Mouse (Mus musculus): Measurements from ENCODE around the gene Cdkl5. TPM values are rescaled to one million over a fixed set of nuclear protein-coding genes. Genes with fewer than 3 reads are reported as not detected.
"Not testable (repeated sequence)": the region's sequence is repeated elsewhere in the genome, so short reads cannot be mapped to it uniquely, and the experiment has no call there.

Cdkl5 gene
- polyA plus RNA-seq, 1 experiment from 2014 or later = 6.0 TPM

DNA sequence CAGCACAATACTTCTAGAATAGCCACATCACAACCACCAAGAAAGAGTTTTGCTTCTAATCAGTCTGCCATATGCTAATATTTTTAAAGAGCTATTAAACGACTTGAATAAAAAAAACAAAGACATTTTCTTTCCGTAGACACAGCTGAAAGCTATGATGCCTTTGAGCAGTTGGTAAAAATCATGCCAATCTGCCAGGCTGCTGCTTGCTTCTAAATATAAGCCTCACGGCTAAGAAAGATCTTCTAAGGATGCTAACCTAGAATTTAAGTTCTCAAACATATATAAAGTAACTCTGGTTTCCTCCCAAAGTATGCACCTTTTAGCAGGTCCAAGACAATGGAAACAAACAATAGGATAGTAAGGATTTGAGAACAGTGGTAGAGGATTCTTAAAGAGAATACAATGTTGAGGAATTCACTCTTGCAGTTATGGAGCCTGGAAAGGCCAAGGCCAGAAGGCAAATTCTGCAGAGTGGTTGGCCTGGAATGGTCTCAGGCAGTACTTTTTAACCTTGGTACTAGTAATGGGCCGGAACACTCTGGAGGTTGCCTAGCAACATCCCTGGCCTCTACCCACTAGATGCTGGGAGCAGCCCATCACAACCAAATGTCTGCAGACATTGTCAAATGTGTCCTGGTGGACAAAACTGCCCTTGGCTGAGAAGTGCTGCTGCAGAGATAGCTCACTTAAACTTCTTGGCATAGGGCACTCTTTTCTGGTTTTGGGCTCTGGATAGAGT is 189.9 kb downstream of the Cdkl5 start:
- H3K4me2 ChIP-seq (replicated peaks; ENCODE audit: low read depth, low read length) = no peak overlapping the region
- H3K27me3 ChIP-seq (ENCODE audit: control insufficient read depth, insufficient read depth, low read length) = no peaks in the 10 kb centered on the region
- no peak overlapping the region for H3K9ac ChIP-seq (replicated peaks; ENCODE audit: low read depth, low read length)
- H3K27ac ChIP-seq (ENCODE audit: low read length) = no peak overlapping the region
- WGBS = 84% methylated on average over 4 of the region's 4 CpGs
- H3K9me3 ChIP-seq (ENCODE audit: control insufficient read depth, low read depth, low read length) = no peaks in the 10 kb centered on the region
- H3K36me3 ChIP-seq (ENCODE audit: control insufficient read depth, insufficient read depth, low read length) = no peaks in the 10 kb centered on the region
- H3K4me3 ChIP-seq (ENCODE audit: low read depth, low read length) = no peak overlapping the region
- no peaks in the 10 kb centered on the region for H3K4me1 ChIP-seq (ENCODE audit: control insufficient read depth, insufficient read depth, low read length)
- ATAC-seq (ENCODE audit: insufficient number of reproducible peaks, insufficient read depth, low FRiP score, low read depth) = no peak

DNA sequence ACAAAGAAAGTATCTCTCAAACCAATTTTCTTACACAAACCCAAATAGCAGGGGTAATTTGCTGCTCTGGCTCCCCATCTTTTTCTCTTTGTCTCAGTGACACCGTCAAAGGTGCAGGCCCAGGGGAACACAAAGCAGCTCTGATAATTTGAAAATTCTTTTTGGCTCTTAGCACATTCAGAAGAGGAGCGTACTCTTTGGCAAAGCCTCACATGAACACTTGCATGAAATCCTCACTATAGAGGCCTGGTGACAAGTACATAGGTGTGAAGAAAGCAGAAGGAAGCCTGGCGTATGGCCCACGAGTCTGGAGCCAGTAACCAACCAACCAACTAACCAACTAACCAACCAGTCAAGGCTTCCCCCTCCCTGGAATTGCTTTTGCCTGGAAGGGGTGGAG is 199.6 kb downstream of the Cdkl5 start:
- no peak for ATAC-seq (ENCODE audit: insufficient number of reproducible peaks, insufficient read depth, low FRiP score, low read depth)
- H3K9ac ChIP-seq (replicated peaks; ENCODE audit: low read depth, low read length) = no peak overlapping the region
- H3K4me2 ChIP-seq (replicated peaks; ENCODE audit: low read depth, low read length) = no peak overlapping the region
- H3K27me3 ChIP-seq (ENCODE audit: control insufficient read depth, insufficient read depth, low read length) = no peaks in the 10 kb centered on the region
- H3K27ac ChIP-seq (ENCODE audit: low read length) = no peak overlapping the region
- H3K4me3 ChIP-seq (ENCODE audit: low read depth, low read length) = no peak overlapping the region
- H3K4me1 ChIP-seq (ENCODE audit: control insufficient read depth, insufficient read depth, low read length) = no peaks in the 10 kb centered on the region
- no peaks in the 10 kb centered on the region for H3K9me3 ChIP-seq (ENCODE audit: control insufficient read depth, low read depth, low read length)
- no peaks in the 10 kb centered on the region for H3K36me3 ChIP-seq (ENCODE audit: control insufficient read depth, insufficient read depth, low read length)
- 90% methylated on average over 4 of the region's 4 CpGs for WGBS

- ATAC-seq (ENCODE audit: insufficient number of reproducible peaks, insufficient read depth, low FRiP score, low read depth) = no peak
- Histone ChIP-seq H3K36me3 (ENCODE audit: control insufficient read depth, insufficient read depth, low read length) (no peaks in the 10 kb centered on the region), H3K9ac (replicated peaks; ENCODE audit: low read depth, low read length) (no peak overlapping the region), H3K9me3 (ENCODE audit: control insufficient read depth, low read depth, low read length) (no peaks in the 10 kb centered on the region), H3K27ac (ENCODE audit: low read length) (no peak overlapping the region), H3K4me2 (replicated peaks; ENCODE audit: low read depth, low read length) (no peak overlapping the region), H3K4me1 (ENCODE audit: control insufficient read depth, insufficient read depth, low read length) (no peaks in the 10 kb centered on the region), H3K4me3 (ENCODE audit: low read depth, low read length) (no peak overlapping the region), H3K27me3 (ENCODE audit: control insufficient read depth, insufficient read depth, low read length) (no peaks in the 10 kb centered on the region)
- WGBS = 64% methylated on average over 5 of the region's 5 CpGs
These were observed 212.2 kb downstream of the Cdkl5 start for GRCm38 (mm10) chrX:160782276-160782675.

DNA sequence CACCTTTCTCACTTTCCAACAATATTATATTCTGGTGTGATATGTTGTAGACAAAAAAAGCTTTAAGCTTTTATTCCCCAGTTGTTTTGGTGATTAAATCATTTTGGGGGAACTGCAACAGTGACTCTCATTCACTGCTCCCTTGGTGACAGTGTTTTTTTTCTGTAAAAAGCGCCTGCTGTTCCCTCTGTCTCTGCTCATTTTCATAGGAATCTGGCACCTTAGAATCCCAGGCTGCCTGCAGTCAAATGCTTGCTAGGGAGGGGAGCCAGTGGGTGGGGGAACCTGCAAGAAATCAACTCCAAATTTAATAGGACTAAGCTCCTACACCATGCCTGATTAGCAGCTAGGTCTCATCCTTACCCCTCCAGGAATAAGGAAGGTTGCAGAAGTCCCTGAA is 221.5 kb downstream of the Cdkl5 start:
- H3K4me1 ChIP-seq (ENCODE audit: control insufficient read depth, insufficient read depth, low read length) = no peaks in the 10 kb centered on the region
- H3K36me3 ChIP-seq (ENCODE audit: control insufficient read depth, insufficient read depth, low read length) = no peaks in the 10 kb centered on the region
- H3K4me3 ChIP-seq (ENCODE audit: low read depth, low read length) = no peak overlapping the region
- 57% methylated on average over 1 of the region's 1 CpGs for WGBS
- no peaks in the 10 kb centered on the region for H3K9me3 ChIP-seq (ENCODE audit: control insufficient read depth, low read depth, low read length)
- no peaks in the 10 kb centered on the region for H3K27me3 ChIP-seq (ENCODE audit: control insufficient read depth, insufficient read depth, low read length)
- ATAC-seq (ENCODE audit: insufficient number of reproducible peaks, insufficient read depth, low FRiP score, low read depth) = no peak
- no peak overlapping the region for H3K4me2 ChIP-seq (replicated peaks; ENCODE audit: low read depth, low read length)
- H3K9ac ChIP-seq (replicated peaks; ENCODE audit: low read depth, low read length) = no peak overlapping the region
- H3K27ac ChIP-seq (ENCODE audit: low read length) = no peak overlapping the region

- H3K27ac ChIP-seq (ENCODE audit: low read length); H3K36me3 ChIP-seq (ENCODE audit: control insufficient read depth, insufficient read depth, low read length); H3K4me3 ChIP-seq (ENCODE audit: low read depth, low read length); H3K4me1 ChIP-seq (ENCODE audit: control insufficient read depth, insufficient read depth, low read length); H3K9me3 ChIP-seq (ENCODE audit: control insufficient read depth, low read depth, low read length); ATAC-seq (ENCODE audit: insufficient number of reproducible peaks, insufficient read depth, low FRiP score, low read depth); H3K27me3 ChIP-seq (ENCODE audit: control insufficient read depth, insufficient read depth, low read length); H3K4me2 ChIP-seq (replicated peaks; ENCODE audit: low read depth, low read length); H3K9ac ChIP-seq (replicated peaks; ENCODE audit: low read depth, low read length): not testable (repeated sequence)
- WGBS = 74% methylated on average over 5 of the region's 5 CpGs
These were observed 224.9 kb downstream of the Cdkl5 start for GRCm38 (mm10) chrX:160769622-160770021.

DNA sequence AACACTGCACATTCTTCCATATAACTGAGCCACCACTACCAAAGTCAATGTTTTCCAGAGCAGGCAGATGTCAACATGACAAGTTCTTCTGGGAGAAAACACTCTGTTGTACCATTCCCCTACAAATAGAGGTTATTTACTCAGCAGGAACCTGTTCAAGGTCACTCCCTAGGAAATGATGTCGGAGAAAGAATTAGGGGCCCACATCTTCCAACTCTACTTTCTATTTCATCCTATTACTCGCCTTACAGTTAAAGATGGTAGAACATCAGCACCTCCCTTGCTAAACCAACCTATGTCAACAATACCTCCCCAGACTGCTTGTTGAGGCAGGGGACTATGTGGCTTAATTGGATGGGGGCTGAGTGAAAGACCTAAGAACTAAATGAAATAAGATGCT is 226.8 kb downstream of the Cdkl5 start, which contains the start of gene Rs1:
Gene Rs1 (plus strand): TSS at position 301 of the 400 bp plus-strand sequence.
- H3K36me3 ChIP-seq (ENCODE audit: control insufficient read depth, insufficient read depth, low read length) = no peaks in the 10 kb centered on the region
- no peak within 1 kb of the TSS for H3K9ac ChIP-seq (replicated peaks; ENCODE audit: low read depth, low read length)
- H3K4me1 ChIP-seq (ENCODE audit: control insufficient read depth, insufficient read depth, low read length) = no peaks in the 10 kb centered on the region
- 74% methylated on average over 2 of the region's 2 CpGs for WGBS
- H3K27me3 ChIP-seq (ENCODE audit: control insufficient read depth, insufficient read depth, low read length) = no peaks in the 10 kb centered on the region
- peak within 1 kb of the TSS; percentile 38 for H3K4me3 ChIP-seq (ENCODE audit: low read depth, low read length)
- no peak within 1 kb of the TSS for H3K27ac ChIP-seq (ENCODE audit: low read length)
- H3K9me3 ChIP-seq (ENCODE audit: control insufficient read depth, low read depth, low read length) = no peaks in the 10 kb centered on the region
- H3K4me2 ChIP-seq (replicated peaks; ENCODE audit: low read depth, low read length) = peak within 1 kb of the TSS; percentile 33
- ATAC-seq (ENCODE audit: insufficient number of reproducible peaks, insufficient read depth, low FRiP score, low read depth) = no peak

GRCm38 (mm10) chrX:160766233-160766616 is 228.3 kb downstream of the Cdkl5 start:
- no peaks in the 10 kb centered on the region for H3K36me3 ChIP-seq (ENCODE audit: control insufficient read depth, insufficient read depth, low read length)
- H3K4me2 ChIP-seq (replicated peaks; ENCODE audit: low read depth, low read length) = peak overlapping the region; percentile 33
- no peak overlapping the region for H3K9ac ChIP-seq (replicated peaks; ENCODE audit: low read depth, low read length)
- no peaks in the 10 kb centered on the region for H3K27me3 ChIP-seq (ENCODE audit: control insufficient read depth, insufficient read depth, low read length)
- H3K4me1 ChIP-seq (ENCODE audit: control insufficient read depth, insufficient read depth, low read length) = no peaks in the 10 kb centered on the region
- 30% methylated on average over 15 of the region's 15 CpGs for WGBS
- H3K4me3 ChIP-seq (ENCODE audit: low read depth, low read length) = peak overlapping the region; percentile 38
- no peaks in the 10 kb centered on the region for H3K9me3 ChIP-seq (ENCODE audit: control insufficient read depth, low read depth, low read length)
- H3K27ac ChIP-seq (ENCODE audit: low read length) = 0 out of 2 replicates have a peak overlapping the region, but pooled peaks have one; percentile 10
- ATAC-seq (ENCODE audit: insufficient number of reproducible peaks, insufficient read depth, low FRiP score, low read depth) = peak; percentile 84

GRCm38 (mm10) chrX:160765389-160766232 is 228.9 kb downstream of the Cdkl5 start:
- WGBS = 32% methylated on average over 30 of the region's 30 CpGs
- peak; percentile 95 for ATAC-seq (ENCODE audit: insufficient number of reproducible peaks, insufficient read depth, low FRiP score, low read depth)
- no peaks in the 10 kb centered on the region for H3K36me3 ChIP-seq (ENCODE audit: control insufficient read depth, insufficient read depth, low read length)
- H3K9ac ChIP-seq (replicated peaks; ENCODE audit: low read depth, low read length) = 0 out of 2 replicates have a peak overlapping the region, but pooled peaks have one; percentile 14
- H3K27ac ChIP-seq (ENCODE audit: low read length) = no peak overlapping the region
- H3K9me3 ChIP-seq (ENCODE audit: control insufficient read depth, low read depth, low read length) = no peaks in the 10 kb centered on the region
- no peaks in the 10 kb centered on the region for H3K27me3 ChIP-seq (ENCODE audit: control insufficient read depth, insufficient read depth, low read length)
- H3K4me1 ChIP-seq (ENCODE audit: control insufficient read depth, insufficient read depth, low read length) = no peaks in the 10 kb centered on the region
- H3K4me3 ChIP-seq (ENCODE audit: low read depth, low read length) = peak overlapping the region; percentile 38
- peak overlapping the region; percentile 33 for H3K4me2 ChIP-seq (replicated peaks; ENCODE audit: low read depth, low read length)
